Mouse (Mus musculus) left cerebral cortex, postnatal 4 days (tissue): ENCODE measurements around the gene Ryk. TPM values are rescaled to one million over a fixed set of nuclear protein-coding genes. Genes with fewer than 3 reads are reported as not detected.

Experiments used
- DNase-seq: peaks from one replicate; pipeline ENCODE4 v3.0.0-alpha.2; 2022
- intact Hi-C: fragments of 180-260 bp; cut with DNase I; formaldehyde crosslinking; loops from one replicate; pipeline ENCODE4 v1.15.1; 2025
- total RNA-seq, 2 experiments: library from RNA; stranded (reverse); gene quantifications; 2 replicates each; pipeline ENCODE4 v1.2.3; 2021

Gene Ryk
- 10 to 100 TPM; 50.7 to 54.5 TPM for total RNA-seq

DNA sequence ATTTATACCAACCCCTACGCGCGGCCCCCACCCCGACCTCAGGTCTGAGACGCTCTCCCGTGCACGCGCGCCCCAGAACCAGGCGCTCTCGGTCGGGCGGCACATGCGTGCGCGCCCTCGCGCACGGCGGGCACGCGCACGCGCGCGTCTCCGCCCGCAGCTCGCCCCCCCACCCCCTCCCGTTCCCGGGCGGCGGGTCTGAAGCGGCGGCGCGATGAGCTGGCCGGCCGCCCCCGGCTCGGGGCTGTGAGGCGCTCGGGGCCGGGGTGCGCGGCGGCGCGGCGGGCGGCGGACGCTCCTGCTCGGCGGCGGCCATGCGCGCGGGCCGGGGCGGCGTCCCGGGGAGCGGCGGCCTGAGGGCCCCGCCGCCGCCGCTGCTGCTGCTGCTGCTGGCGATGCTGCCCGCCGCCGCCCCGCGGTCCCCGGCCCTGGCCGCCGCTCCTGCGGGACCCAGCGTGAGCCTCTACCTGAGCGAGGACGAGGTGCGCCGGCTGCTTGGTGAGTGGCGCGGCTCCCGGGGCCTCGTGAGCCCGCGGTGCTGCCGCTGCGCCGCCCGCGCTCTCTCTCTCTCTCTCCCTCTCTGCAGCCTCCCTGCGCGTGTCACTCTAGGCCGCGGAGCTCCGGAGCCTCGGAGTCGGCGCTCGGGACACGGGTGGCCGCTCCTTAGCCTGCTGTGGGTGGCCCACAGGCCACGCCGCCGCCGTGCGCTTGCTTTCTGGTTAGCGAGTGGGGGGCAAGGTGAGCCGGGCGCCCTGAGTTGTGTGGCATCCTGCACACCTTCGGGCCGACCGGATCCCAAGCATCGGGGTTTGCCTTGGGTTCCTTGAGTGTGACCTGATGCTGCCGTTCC, at the start of gene Ryk:
TSS of gene Ryk (plus strand) at position 176 of the 850 bp plus-strand sequence.
- intact Hi-C loops, result no loop called here
- DNase-seq, result peak; percentile 83

GRCm38 (mm10) chr9:102789491-102789890, 45.2 kb upstream of the Ryk start:
- intact Hi-C loops, result no loop called here
- DNase-seq, result no peak

DNA sequence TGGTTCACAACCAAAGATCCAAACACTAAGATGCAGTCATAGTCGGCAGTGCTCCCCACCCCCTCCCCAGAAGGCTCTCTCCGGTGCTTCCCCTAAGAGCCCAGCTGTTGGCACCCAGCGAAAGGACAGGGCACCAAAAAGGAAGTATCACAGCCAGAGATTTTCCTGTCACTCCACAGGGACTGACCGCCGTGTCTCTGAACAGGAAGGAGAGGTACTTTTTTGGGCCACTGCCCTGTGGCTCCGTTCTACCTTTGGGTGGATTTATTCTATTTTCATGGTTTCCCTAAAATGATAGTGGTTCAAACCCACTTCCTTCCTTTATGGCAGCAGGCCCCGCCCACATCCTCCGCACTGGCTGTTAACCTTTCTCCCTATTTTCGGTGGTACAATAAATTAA, 42.9 kb upstream of the Ryk start:
- no peak for DNase-seq
- intact Hi-C loops, result no loop called here

DNA sequence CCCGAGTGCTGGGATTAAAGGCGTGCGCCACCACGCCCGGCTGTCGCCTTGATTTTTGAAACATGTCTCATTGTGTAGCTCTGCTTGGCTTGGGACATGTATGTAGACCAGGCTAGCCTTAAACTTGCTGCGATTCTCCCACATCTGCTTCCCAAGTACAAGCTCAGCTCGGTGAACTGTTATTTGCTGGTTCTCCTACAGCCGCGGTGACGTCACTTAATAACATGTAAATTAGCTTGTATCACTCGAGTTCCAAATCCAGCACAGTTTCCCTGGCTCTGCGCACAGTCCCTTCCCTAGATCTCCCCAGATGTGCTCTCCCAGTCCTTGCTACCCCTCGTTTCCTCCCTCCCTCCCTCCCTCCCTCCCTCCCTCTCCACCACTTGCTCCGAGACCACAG, 41.9 kb upstream of the Ryk start:
- intact Hi-C loops, result no loop called here
- DNase-seq, result no peak

DNA sequence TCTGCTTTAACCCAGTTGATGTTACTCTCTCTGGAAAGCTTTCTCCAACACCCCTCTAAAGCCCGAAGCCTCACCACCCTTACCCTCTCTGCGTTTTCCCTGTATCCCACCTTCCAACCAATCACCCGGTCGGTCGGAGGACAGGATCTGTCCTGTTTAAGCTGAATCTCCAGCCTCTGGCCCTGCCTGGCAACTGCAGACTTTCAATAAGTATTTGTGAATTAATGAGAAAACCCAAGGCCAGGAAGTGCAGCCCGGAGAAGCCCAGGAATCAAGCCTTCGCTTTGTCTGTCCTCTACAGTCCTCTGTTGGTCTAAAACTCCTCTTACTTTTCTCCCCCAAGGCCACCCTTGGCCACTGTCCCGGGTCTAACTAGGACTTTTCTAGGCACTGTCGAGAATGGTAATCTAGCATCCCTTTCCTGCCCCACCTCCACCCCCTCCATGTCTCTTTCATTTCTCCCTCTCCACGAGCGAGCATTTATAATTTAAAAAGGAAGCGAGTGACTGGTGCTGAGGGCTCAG, 41.4 kb upstream of the Ryk start:
- DNase-seq, result peak; percentile 21
- intact Hi-C loops, result no loop called here

- intact Hi-C loops, result no loop called here
Measured at GRCm38 (mm10) chr9:102798406-102798805, 36.3 kb upstream of the Ryk start.

GRCm38 (mm10) chr9:102806056-102806573, 28.6 kb upstream of the Ryk start:
- DNase-seq, result no peak
- intact Hi-C loops, result no loop called here

More at GRCm38 (mm10) chr9:102798406-102798805, 36.3 kb upstream of the Ryk start:
- DNase-seq, result no peak

DNA sequence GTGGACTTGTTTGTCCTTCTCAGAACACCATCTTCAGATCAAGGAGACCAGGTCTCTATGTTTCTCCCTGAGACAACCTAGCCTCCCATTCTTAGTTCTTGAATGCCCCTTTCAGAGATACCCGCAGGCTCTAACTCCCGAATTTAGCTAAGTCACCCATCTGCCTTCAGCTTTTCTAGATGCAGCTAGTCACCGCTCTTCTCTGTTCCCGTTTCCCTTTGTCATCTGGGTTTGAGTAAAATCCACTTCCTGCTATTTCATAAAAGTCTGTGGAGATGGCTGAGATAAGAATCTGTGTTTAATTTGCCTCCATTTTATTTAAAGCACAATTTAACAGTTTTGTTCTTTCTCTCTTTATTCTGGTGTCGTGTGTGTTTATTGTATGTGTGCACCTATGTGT, 23.5 kb upstream of the Ryk start:
- intact Hi-C loops, result no loop called here
- DNase-seq, result no peak

DNA sequence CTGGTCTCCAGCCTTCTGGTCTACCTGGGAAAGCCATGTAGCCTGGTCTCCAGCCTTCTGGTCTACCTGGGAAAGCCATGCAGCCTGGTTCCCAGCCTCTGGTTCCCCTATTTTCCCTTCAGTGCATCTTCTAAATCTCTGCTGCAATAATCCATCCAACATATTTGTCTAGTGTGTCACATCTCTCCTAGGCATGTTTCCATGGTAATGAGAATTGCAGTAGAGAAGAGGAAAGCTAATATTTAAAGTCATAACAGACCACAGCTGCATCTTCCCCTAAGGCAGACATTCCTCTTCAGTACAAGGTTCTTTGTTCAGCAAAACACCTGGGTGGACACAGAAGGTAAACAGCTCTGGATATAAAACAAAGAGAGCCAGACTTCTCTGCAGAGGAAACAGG, 16.5 kb upstream of the Ryk start:
- intact Hi-C loops, result no loop called here
- no peak for DNase-seq

GRCm38 (mm10) chr9:102828604-102829003, 6.1 kb upstream of the Ryk start:
- DNase-seq, result no peak
- intact Hi-C loops, result no loop called here

DNA sequence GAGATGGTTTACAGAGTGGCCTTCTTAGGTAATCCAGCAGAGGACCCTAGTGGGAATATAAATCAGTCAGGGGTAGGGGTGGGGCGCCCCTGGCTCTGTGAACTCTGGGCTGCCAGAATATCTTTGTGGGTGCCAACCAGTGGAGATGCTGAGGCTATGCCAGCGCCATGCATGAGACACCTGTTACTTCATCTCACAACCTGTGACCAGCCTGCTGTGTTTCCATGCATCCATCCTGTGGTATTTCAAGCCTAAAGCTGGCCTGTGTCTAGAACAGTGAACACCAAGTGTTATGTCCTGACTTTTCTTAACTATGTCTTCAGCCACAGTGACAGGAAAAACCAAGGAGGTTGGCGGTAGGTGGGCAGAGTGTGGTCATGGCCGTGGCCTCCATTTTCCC, 3.2 kb upstream of the Ryk start:
- intact Hi-C loops, result no loop called here
- no peak for DNase-seq

- intact Hi-C loops, result no loop called here
- no peak for DNase-seq
Measured at GRCm38 (mm10) chr9:102834414-102834741, 339 bp upstream of the Ryk start.

DNA sequence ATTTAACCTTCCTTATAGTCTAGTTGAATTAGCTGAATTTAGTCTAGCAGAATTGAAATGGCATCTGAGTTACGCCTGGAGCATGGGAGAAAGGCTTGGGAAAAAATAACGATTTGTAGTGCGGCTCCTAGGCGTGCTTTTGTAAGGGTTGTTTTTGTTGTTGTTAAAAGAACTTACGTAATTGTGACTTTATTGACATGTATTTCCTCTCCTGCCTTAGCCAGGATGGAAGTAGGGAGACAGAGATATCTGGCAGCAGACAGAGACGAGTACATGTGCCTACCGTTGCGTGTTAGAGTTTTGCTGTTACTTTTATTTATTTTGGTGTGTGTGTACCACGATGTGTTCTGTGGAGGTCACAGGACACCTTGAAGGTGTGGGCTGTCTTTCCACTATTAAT, 1.6 kb downstream of the Ryk start:
- intact Hi-C loops, result no loop called here
- no peak for DNase-seq

- DNase-seq, result peak; percentile 37
- intact Hi-C loops, result no loop called here
Measured at GRCm38 (mm10) chr9:102840792-102841778, 6.4 kb downstream of the Ryk start.

DNA sequence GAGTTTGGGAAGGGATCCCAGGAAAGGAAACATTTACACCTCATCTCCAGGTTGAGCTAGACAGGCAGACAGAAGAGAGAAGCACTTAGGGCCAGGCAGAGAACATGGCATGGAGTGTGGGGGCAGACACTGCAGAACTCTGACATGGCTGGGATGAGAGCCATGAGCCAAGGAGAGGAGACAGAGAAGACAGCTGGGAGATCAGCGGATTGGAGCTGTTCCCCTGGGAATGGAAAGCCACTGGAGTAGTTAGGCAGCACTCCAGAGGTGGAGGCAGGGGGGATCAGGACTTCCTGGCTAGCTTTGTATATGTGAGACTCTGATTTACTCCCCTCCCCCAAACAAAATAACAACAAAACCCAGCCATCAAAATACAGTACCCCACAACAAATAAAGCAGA, 7.1 kb downstream of the Ryk start:
- DNase-seq, result peak; percentile 52
- intact Hi-C loops, result no loop called here

DNA sequence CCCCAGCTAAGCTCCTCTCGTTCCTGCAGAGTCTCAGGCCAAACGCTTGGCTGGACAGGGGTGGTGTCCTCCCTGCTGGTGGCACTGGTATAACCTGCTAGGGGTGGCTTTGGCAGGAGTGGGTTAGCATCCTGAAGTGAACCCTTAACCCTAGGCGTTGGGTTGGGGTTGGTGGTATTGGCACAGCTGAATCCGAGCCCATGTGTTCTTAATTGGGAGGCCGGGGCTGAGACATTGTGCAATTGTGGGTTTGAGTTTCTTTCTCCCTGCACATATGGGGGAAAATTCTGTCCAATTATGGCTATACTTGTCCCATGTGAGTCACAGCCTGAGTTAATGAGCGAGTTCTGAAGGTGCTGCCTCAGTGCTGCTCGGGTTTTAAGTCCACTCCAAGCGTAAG, 7.8 kb downstream of the Ryk start:
- intact Hi-C loops, result no loop called here
- no peak for DNase-seq

DNA sequence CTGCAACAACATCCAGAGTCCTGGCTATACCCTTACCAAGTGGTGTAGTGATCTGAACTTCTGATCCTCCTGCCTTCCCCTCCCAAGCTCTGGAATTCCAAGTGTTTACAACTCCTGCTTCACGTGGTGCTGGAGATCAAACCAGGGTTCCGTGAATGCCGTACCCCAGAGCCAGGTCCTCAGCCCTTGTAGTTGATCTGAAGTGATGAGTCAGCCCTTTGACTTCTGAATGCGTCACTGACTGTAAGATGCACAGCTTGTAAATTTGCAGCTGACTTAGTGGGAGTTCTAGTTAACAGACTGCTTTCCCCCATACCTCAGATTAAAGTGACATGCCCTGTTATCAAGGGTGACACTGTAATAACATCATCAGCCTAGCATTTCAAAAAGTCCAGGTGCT, 8.9 kb downstream of the Ryk start:
- intact Hi-C loops, result no loop called here
- DNase-seq, result no peak

DNA sequence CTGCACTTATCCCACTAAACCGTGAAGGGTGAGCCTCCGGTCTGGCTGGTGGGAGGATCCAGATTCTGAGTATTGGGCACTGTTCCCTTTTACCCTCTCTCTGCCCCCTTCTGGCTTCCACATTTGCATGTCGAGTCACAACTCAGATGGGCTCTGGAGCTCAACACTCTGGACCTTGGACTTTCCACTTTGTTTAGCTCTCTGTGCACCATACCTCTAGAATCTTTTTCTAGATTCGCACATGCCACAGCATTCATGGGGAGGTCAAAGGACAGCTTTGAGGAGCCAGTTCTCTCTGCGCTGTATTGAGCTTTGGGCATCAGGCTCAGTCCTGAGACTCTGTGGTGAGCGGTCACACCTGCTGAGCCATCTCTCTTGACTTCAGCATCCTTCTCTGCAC, 11.1 kb downstream of the Ryk start:
- no peak for DNase-seq
- intact Hi-C loops, result no loop called here

DNA sequence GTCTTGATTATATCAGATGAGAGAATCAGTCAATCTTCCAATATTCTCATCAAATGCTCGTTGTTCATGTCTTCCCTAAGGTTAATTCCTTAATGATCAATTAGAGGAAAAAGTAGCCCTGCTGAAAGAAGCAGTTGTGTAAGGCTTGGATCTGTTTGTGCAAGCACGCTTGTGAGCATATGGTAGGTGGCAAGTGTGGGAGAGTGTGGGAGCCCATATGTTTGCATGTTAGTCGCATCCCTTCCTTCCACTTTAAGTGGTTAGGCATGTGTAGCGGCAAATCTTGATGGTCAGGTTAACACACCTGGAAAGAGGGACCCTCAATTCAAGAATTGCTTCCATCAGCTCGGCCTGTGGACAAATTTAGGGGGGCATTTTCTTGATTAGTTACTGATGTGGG, 11.6 kb downstream of the Ryk start:
- intact Hi-C loops, result no loop called here
- DNase-seq, result no peak

DNA sequence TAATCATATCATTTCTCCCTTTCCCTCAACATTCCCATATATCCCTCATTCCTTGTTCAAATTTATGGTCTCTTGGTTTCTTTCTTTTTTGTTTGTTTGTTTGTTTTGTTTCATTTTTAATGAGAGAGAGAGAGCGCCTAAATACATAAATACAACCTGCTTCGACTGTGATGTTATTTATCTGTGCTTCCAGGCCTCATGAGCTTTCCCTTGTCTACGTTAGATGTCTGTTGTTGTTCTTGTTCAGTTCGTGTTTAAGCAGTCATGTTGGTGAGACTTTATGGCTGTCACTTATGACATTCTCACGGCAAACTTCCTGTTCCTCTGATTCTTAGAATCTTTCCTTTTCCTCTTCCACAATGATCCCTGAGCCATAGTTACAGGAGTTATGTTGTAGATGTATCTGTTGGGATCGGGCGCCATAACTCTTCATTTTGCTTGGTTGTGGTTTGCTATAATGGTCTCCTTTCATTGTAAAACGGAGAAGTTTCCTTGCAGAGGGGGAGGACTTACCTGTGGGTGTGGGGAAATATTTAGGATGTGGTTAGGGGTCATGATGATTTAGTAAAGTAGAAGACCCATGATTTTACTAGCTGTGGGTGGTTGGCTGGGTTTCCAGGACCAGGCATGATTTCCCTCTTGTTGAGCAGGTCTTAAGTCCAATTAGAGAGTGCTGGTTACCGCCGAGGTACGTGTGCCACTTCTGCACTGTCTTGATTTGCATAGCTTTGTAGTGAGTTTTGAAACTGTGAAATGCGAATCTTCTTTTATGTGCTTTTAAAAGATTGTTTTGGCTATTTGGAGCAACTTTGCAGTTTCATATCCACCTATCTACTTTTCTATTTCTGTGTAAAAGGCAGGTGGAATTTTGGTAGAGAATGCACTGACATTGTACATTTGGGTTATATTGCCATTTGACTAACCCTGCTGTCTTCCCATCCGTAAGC, 17.6 kb downstream of the Ryk start:
- intact Hi-C loops, result no loop called here
- no peak for DNase-seq
